Mouse (Mus musculus): ENCODE measurements around the gene Ubqln1.

The Ubqln1 gene

DNA sequence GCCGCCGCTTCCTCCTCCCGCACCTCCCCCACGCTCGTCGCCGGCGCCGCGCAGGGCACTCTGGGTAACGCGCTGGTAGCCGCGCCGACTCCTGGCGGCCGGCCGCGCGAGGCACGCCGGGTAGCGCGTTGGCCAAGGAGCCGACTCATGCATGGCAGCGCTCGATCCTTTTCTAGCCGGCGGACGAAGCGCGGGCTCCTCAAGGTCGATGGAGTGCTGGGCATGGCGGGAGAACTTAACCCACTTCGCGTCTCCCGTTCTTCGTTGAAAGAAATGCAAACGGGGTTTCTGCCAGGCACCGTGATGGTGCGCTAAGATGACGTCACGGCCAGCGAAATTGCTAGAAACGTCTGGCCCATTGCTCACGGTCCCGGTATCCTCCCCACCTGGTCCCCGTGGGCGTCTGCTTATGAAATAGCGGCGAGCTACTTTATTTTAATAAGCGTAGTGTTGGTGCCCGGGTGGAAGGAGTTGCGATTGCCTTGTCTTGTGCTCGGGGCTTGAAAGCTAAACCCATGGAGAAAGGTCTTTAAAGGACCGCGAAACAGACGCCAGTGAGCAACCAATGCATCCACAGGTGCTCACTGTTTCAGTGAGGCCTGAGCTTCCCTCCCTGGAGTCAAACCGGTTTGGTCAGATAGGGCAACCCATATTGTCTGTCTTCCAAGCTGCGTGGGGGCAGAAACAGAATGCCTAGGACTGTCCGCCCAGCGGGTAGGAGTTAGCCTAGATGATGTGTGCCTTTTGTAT lies at the start of gene Ubqln1:
Gene Ubqln1 (minus strand): TSS at position 62 of the 750 bp plus-strand sequence.
- peak; percentile 90 to 93 for DNase-seq

GRCm38 (mm10) chr13:58263546-58263945 lies 48.1 kb upstream of the Ubqln1 start:
- DNase-seq, result no peak

GRCm38 (mm10) chr13:58261674-58262073 lies 46.2 kb upstream of the Ubqln1 start:
- DNase-seq, result no peak

- peak; percentile 19 to 32 for DNase-seq
Observed at GRCm38 (mm10) chr13:58253268-58253667, 37.8 kb upstream of the Ubqln1 start.

DNA sequence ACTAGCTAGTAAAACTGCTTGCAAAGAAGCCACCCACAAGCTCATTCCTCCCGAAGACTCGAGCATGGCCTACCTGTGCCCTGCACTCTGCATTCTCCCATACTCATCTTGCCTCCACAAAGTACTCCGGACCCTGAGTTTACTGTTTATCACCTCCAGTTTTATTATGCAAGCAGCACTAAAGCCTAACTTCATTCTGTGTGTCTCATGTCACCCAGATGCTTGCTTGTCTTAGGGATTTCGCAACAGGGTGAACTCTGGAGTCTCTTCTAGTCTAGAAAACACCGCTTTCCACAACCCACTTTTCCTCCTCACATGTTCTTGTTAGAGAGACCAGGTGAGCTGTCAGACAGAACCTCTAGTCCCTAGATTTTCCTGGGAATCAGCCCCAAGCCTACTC lies 33.5 kb upstream of the Ubqln1 start:
- no peak for DNase-seq

- no peak for DNase-seq
Observed at GRCm38 (mm10) chr13:58236536-58236935, 21.1 kb upstream of the Ubqln1 start.

- peak; percentile 58 to 67 for DNase-seq
Observed at GRCm38 (mm10) chr13:58232611-58233010, 17.2 kb upstream of the Ubqln1 start.

- no peak for DNase-seq
Observed at GRCm38 (mm10) chr13:58232070-58232469, 16.6 kb upstream of the Ubqln1 start.

DNA sequence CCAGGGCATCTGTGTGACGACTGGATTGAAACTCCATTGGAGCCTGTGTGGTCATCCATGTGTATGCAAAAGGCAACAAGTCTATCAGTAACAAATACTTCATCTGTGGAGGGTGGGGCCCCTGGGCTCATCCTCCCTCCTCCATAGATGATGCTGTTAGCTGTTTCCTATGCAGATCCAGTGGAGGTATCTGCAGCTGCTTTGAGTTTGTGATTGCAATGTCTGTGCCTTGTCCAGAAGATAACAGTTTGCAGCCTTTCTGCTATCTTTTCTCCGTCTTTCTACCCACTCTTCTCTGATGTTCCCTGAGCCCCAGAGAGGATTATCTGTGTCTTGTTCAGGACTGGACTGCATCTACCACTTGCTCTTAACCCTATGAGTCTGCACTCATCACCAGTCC lies 13.2 kb upstream of the Ubqln1 start:
- DNase-seq, result no peak

GRCm38 (mm10) chr13:58225694-58226093 lies 10.2 kb upstream of the Ubqln1 start:
- DNase-seq, result no peak

GRCm38 (mm10) chr13:58220206-58220605 lies 4.8 kb upstream of the Ubqln1 start:
- DNase-seq, result no peak

DNA sequence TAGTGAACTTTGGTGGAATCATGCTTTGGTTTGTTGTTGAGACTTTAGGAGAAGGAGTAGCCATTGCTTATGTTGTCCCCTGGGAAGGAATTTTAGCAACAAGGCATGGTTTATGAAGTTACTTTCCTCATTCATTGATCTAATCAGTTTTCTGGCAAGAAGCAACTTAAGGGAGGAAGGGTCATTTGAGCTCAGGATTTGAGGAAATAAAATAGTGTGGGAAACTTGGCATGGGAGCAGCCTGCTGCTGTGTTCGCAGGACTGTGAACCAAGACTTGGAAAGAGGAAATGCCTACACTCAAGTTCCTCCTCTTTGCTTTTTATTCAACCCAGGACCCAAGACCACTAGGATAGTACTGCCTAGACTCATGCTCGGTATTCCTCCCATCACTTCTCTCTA lies 2.1 kb upstream of the Ubqln1 start:
- DNase-seq, result no peak

DNA sequence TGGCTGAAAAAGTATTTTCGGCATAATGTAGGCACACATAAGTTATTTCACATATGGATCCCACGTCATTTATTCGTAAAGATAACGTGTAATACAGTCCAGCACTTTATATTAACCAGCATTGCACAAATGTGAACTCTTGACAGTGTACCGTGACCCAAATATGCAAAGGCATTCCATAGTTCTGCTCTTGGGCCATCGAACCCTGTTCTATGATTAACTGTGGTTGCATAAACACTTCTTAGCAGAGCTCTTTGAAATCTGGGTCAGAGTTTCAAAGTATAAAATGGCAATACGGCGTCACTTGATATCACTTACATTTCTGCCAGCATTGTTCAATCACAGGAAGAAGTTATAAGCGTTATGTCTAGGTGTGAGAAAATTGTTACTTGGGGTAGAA lies 942 bp upstream of the Ubqln1 start:
- DNase-seq, result no peak

- DNase-seq, result no peak
Observed at GRCm38 (mm10) chr13:58215253-58215591, 231 bp downstream of the Ubqln1 start.

GRCm38 (mm10) chr13:58214346-58215252 lies 854 bp downstream of the Ubqln1 start:
- peak; percentile 54 to 56 for DNase-seq

DNA sequence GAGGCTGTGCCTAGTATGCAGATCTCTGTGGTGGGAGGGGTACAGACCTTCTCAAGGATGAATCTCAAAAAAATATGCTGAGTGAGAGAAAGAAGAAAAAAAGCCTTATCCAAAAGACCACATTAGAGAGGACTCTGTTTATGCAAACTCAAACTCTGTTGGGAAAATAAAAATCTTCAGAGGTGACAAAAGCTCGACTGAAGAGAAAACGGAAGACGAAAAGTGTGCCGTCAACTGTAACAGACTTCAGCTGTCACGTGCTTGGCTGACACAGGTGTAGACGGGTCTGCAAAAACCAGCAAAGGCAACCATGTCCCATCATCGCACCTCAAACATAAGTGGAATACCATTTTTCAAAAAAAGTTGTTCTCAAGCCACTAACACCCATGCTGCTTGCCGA lies 1.7 kb downstream of the Ubqln1 start:
- DNase-seq, result peak; percentile 41 to 42

DNA sequence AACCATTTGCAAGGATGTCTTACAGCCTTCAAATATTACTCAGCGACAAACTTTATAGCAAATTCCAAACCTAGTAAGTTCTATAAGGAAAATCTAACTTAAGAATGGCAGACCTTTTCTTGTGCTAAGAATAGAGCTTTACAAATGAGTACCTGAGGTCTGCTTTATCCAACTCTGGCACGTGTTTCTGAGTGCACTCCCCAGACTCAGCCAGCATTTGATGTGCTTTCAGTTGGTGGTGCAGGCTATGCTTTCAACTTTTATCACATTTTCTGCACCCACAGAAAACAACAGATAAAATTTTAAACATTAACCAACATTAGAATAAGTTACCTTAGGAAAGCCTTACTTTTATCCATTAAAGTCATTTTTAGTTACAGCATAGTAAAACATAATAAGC lies 2.9 kb downstream of the Ubqln1 start:
- no peak for DNase-seq

DNA sequence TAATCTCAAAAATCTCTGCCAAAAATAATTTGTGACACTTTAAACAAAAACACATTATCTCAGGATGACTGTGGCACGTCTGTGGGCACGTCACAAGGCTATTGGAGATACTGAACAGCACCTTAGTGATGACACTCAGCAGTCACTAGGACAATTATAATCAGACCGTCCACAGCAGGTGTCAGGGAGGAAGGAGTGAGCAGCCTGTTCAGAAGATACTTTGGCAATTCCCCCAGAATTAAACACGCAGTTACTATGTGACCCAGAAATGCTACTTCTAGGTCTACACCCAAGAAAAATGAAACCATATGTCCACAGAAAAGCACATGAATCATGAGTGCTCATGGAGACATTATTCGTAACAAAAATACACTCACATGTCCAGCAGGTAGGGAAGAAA lies 5.0 kb downstream of the Ubqln1 start:
- DNase-seq, result no peak

DNA sequence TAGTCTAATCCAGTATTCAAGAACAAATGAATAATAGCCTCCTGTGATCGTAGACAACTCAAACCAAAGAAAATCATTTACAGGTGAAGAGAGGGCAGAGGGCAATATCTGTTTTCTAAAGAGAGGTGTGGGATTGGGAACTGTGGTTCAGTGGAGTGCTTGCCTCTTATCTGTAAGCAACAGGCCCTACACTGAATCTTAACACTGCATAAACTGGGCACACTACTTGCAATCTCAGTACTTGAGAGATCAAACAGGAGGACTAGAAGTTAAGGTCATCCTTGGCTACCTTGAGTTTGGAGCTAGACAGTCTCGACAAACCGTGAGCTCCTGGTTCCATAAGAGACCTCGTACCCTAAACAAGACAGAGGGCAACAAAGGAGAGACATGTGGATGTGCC lies 9.4 kb downstream of the Ubqln1 start:
- no peak for DNase-seq

- peak; percentile 54 to 56 for DNase-seq
Observed at GRCm38 (mm10) chr13:58204986-58205385, 10.5 kb downstream of the Ubqln1 start.

DNA sequence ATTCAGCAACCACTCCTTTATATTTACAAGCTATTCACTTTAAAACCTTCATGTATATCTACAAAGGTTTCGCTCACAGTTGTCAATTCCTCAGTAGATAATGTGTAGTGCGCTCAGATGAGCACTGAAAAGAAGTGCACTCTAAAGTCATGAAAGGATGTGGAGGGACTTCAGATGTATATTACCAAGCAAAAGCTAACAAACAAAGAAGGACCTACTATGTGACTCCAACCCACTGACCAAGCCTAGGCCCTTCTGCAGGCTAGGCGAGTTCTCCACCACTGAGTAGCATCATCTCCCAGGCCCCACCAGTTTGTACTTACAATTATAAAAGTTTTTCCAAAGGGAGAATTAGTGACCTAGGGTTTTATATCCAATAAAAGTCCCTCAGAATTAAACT lies 11.3 kb downstream of the Ubqln1 start:
- DNase-seq, result no peak

GRCm38 (mm10) chr13:58202903-58203302 lies 12.6 kb downstream of the Ubqln1 start:
- no peak for DNase-seq

GRCm38 (mm10) chr13:58201908-58202307 lies 13.5 kb downstream of the Ubqln1 start:
- no peak for DNase-seq

DNA sequence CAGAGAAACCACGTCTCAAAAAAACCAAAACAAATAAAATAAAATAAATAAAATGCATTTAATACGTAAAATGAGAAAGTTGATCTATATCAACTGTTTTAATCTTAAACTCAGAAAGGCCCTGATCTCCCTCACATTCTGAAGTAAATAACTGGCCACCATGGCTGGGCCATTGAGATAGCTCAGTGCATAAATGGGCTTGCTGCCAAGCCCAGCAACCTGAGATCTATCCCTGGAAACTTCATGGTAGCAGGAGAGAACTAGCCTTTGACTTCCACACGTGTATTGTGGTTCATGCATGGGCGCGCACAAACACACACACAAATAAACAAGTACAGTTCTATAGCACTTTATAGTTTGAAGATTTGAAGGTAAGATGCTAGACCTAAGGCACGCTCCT lies 14.1 kb downstream of the Ubqln1 start:
- no peak for DNase-seq
